In the genomic region with DNA sequence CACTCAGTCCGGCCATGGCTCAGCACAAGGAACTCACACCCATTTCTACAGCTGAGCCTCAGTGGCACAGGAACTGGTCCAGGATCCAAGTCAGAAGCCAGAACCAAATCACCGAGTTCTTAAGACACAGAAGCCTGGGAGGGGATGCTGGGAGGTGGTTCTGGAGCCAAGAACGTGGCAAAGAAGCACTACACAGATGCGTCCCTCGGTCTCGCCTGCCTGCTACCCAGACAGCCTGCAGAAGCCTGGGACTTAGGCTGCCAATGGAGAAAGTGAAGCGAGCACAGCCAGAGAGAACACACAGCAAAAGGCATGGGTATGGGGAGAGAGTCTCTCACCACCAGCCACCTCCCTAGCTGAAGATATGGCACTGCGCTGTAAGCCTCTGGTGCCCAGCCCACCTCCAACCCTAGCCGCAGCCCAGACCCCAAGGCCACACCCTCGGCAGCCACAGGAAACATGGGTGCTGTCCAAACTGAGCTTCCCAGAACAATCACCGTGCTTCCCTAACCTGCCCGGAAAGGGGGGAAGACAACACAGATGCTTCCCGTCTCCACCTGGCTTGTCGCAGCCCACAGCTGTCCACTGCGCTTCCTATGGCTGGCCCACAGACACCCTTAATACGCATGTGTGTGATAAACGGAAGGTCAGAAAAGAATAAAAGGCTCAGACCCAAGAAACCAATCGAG, we compare ENCODE assay signal across 16 mouse cellular contexts. TPM values are rescaled to one million over a fixed set of nuclear protein-coding genes. Genes with fewer than 3 reads are reported as not detected.
DNase-seq lines count a peak whose midpoint lies in the region; ATAC-seq and TF ChIP-seq lines count a peak whose summit lies in the region.
"Had no signal": no experiment of that assay in that cellular context is flagged by ENCODE, and none has a peak within 500 bp of the region (broad histone marks: within the 10 kb centered on the region; RNA-seq: fewer than 3 reads in every experiment).

No protein-coding gene starts in this region.

- no peak overlapping the region for H3K4me3 ChIP-seq in heart, adult 2 months
- no peak overlapping the region for H3K4me3 ChIP-seq in lung, embryonic 15.5 days
- H3K4me3 ChIP-seq in embryonic facial prominence, embryonic 15.5 days (replicated peaks) = no peak overlapping the region
- no peak overlapping the region for H3K4me3 ChIP-seq in stomach, embryonic 16.5 days (replicated peaks; ENCODE audit: low read length)
- H3K4me3 ChIP-seq: neural tube, embryonic 13.5 days had no signal

- ATAC-seq in lung, embryonic 15.5 days (ENCODE audit: borderline replicate concordance, extremely low read depth, low FRiP score, low TSS enrichment) = 0 out of 2 replicates have a peak, but pooled peaks have one; percentile 16
- ATAC-seq in embryonic facial prominence, embryonic 15.5 days (ENCODE audit: insufficient number of reproducible peaks, low FRiP score, low TSS enrichment, low read depth) = 0 out of 2 replicates have a peak, but pooled peaks have one; percentile 13
- ATAC-seq in stomach, embryonic 16.5 days (ENCODE audit: insufficient read depth, low FRiP score) = no peak
- ATAC-seq: hindbrain, embryonic 16.5 days; midbrain, embryonic 16.5 days; Patski had no signal

- WGBS in heart, adult 2 months = 38% methylated on average over 18 of the region's 18 CpGs
- WGBS in lung, embryonic 15.5 days = 66% methylated on average over 18 of the region's 18 CpGs
- 71% methylated on average over 18 of the region's 18 CpGs for WGBS in embryonic facial prominence, embryonic 15.5 days
- 61% methylated on average over 18 of the region's 18 CpGs for WGBS in stomach, embryonic 16.5 days

- intact Hi-C loops in heart, adult 2 months (cut with DNase I) = no loop called here
- intact Hi-C loops in heart, postnatal 36 days (cut with DNase I) = no loop called here

- DNase-seq in heart, adult 2 months = peak in 1 of 2 experiments; percentile 63
- no peak for DNase-seq in heart, postnatal 36 days
- DNase-seq in lung, postnatal 14 days = no peak
- DNase-seq in thymus, postnatal 4 days = no peak
- no peak for DNase-seq in layer of hippocampus, postnatal 36 days
- DNase-seq: adrenal gland, postnatal 10 days; gastrocnemius, postnatal 25 days; lung, embryonic 14.5 days; thymus, postnatal 14 days had no signal

- no peaks in the 10 kb centered on the region for H3K27me3 ChIP-seq in heart, adult 2 months (ENCODE audit: control insufficient read depth, insufficient read depth, low read length)
- no peaks in the 10 kb centered on the region for H3K27me3 ChIP-seq in lung, embryonic 15.5 days
- no peaks in the 10 kb centered on the region for H3K27me3 ChIP-seq in embryonic facial prominence, embryonic 15.5 days
- H3K27me3 ChIP-seq in stomach, embryonic 16.5 days (ENCODE audit: control insufficient read depth, insufficient read depth, low read length) = no peaks in the 10 kb centered on the region
- H3K27me3 ChIP-seq: neural tube, embryonic 13.5 days; Patski had no signal

- TF ChIP-seq CTCF in heart, adult 2 months (IDR thresholded peaks at IDR 0.05) = no peak

- peak; percentile 38; the same call in 1 of the 2 replicates for TF ChIP-seq POLR2A in heart, adult 2 months (IDR thresholded peaks at IDR 0.05; ENCODE audit: insufficient read depth, low read depth, low read length)

- H3K4me2 ChIP-seq in lung, embryonic 15.5 days = no peak overlapping the region
- H3K4me2 ChIP-seq in embryonic facial prominence, embryonic 15.5 days (replicated peaks) = no peak overlapping the region
- H3K4me2 ChIP-seq in stomach, embryonic 16.5 days (ENCODE audit: low read depth, low read length) = no peak overlapping the region
- H3K4me2 ChIP-seq: lung, embryonic 14.5 days; neural tube, embryonic 13.5 days had no signal

- H3K36me3 ChIP-seq in heart, adult 2 months (ENCODE audit: control insufficient read depth, insufficient read depth, low read length) = no peaks in the 10 kb centered on the region
- no peaks in the 10 kb centered on the region for H3K36me3 ChIP-seq in lung, embryonic 15.5 days
- no peaks in the 10 kb centered on the region for H3K36me3 ChIP-seq in embryonic facial prominence, embryonic 15.5 days
- H3K36me3 ChIP-seq in stomach, embryonic 16.5 days (ENCODE audit: control insufficient read depth, insufficient read depth, low read length) = no peaks in the 10 kb centered on the region
- H3K36me3 ChIP-seq: neural tube, embryonic 13.5 days had no signal

- peaks cover 26% of the 10 kb centered on the region for H3K4me1 ChIP-seq in heart, adult 2 months (ENCODE audit: control insufficient read depth, insufficient read depth, low read length)
- peaks cover 38% of the 10 kb centered on the region for H3K4me1 ChIP-seq in lung, embryonic 15.5 days
- peaks cover 70% of the 10 kb centered on the region for H3K4me1 ChIP-seq in embryonic facial prominence, embryonic 15.5 days
- peaks cover 42% of the 10 kb centered on the region for H3K4me1 ChIP-seq in stomach, embryonic 16.5 days (ENCODE audit: control insufficient read depth, insufficient read depth, low read length)

- peak; percentile 90 for TF ChIP-seq EP300 in heart, adult 2 months (IDR thresholded peaks at IDR 0.05; ENCODE audit: insufficient read depth, low read depth, low read length)

- H3K27ac ChIP-seq in heart, adult 2 months = peak overlapping the region; percentile 4; the same call in 1 of the 2 replicates
- no peak overlapping the region for H3K27ac ChIP-seq in lung, embryonic 15.5 days
- no peak overlapping the region for H3K27ac ChIP-seq in embryonic facial prominence, embryonic 15.5 days (replicated peaks)
- no peak overlapping the region for H3K27ac ChIP-seq in stomach, embryonic 16.5 days (ENCODE audit: low read length)
- H3K27ac ChIP-seq: neural tube, embryonic 13.5 days had no signal

- no peak overlapping the region for H3K9ac ChIP-seq in heart, adult 2 months (ENCODE audit: low read depth, low read length)
- H3K9ac ChIP-seq in lung, embryonic 15.5 days = no peak overlapping the region
- H3K9ac ChIP-seq in embryonic facial prominence, embryonic 15.5 days = no peak overlapping the region
- 0 out of 2 replicates have a peak overlapping the region, but pooled peaks have one; percentile 5 for H3K9ac ChIP-seq in stomach, embryonic 16.5 days (ENCODE audit: low read length)
- H3K9ac ChIP-seq: lung, embryonic 14.5 days; neural tube, embryonic 13.5 days had no signal

- H3K79me2 ChIP-seq in heart, adult 2 months (replicated peaks; ENCODE audit: control insufficient read depth, insufficient read depth, low read length) = peaks cover 2% of the 10 kb centered on the region; the same call in 1 of the 2 replicates

- no peaks in the 10 kb centered on the region for H3K9me3 ChIP-seq in lung, embryonic 15.5 days
- H3K9me3 ChIP-seq in embryonic facial prominence, embryonic 15.5 days (replicated peaks) = no peaks in the 10 kb centered on the region
- no peaks in the 10 kb centered on the region for H3K9me3 ChIP-seq in stomach, embryonic 16.5 days (replicated peaks; ENCODE audit: control insufficient read depth, low read length)
- H3K9me3 ChIP-seq: neural tube, embryonic 13.5 days had no signal

RNA-seq across cellular contexts. Expression of a gene that starts 13.6 kb away (rescaled TPM):
- total RNA-seq in heart, adult 2 months (2021) = 10 to 100 TPM; 28.3 to 35.3 TPM
- polyA plus RNA-seq in heart, adult 2 months (2012; rRNA removed) = 32.2 and 38.7 TPM in 2 replicates
- total RNA-seq in heart, postnatal 36 days (2021) = 10 to 100 TPM; 35.1 to 37.7 TPM
- 15.6 and 15.7 TPM in 2 replicates for polyA plus RNA-seq in lung, embryonic 15.5 days (2015; fragmentation: Nextera tagmentation; extraction: Ambion mirVana)
- polyA plus RNA-seq in embryonic facial prominence, embryonic 15.5 days (2015; fragmentation: Nextera tagmentation; extraction: Ambion mirVana) = 17.5 and 18.2 TPM in 2 replicates
- polyA plus RNA-seq in stomach, embryonic 16.5 days (2015; fragmentation: Nextera tagmentation; extraction: Ambion mirVana) = 14.6 and 17.0 TPM in 2 replicates
- 10 to 100 TPM; 24.1 to 34.9 TPM for total RNA-seq in layer of hippocampus, postnatal 36 days (2021)
